Mouse (Mus musculus): ENCODE results near the gene Trpm8. TPM values are rescaled to one million over a fixed set of nuclear protein-coding genes. Genes with fewer than 3 reads are reported as not detected.

Trpm8 gene
- total RNA-seq, 1 experiment from 2014 or later: not detected

DNA sequence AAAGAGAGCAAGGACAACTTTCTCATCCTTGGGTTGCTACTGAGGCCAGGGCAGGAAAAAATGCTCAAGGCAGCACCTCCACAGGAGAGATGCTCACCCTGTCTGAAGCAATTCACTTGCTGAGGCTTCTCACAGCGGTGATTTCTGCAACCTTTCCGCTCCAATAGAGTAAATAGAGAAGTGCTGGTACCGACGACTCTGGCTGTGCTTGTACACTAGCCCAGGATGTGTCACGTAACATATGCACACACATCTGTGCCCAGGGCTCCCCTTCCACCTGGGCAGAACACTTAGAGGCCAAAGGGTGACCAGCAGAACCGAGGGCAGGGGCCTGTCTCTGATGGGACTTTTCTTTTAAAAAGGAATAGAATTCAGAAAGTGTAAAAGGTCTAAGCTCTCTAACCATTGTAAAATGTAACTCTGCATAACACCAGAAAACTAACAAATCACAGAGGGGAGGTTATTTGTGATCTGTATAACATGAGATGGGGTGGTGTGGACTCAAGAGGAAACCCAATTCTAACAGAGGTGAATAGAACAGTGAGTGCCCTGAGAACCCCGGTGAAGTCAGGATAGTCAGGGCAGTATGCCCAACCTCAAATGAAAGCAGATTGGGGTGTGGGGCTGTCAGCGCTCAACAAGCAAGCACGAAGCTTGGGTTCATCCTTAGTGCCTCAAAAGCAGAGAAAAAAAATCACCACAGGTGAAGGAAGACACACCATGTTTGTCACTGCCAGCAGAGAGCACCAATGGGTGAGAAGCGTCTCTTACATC lies 16.7 kb upstream of the Trpm8 start:
- peak; percentile 31 for ATAC-seq (ENCODE audit: extremely low read depth, insufficient number of reproducible peaks, low FRiP score, poor library complexity, severe bottlenecking)

DNA sequence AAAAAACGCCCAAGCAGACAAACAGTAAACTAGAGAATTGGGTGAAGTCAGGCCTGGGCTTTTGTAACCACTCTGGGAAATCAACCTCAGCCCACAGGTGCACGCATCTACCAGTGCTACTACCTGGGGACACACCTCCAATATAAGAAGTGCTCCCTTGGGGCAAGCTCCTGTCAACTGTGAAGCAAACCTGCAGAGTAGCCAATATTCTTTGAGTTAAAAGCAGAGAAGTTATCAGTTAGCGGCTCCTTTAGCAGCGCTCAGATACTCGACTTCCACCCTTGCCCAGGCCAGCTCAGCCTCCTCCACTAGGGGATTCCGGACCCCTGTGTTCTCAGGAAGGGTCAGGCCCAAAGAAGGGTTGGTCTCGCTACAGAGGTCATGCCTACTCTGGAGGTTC lies 15.8 kb upstream of the Trpm8 start:
- no peak for ATAC-seq (ENCODE audit: extremely low read depth, insufficient number of reproducible peaks, low FRiP score, poor library complexity, severe bottlenecking)

DNA sequence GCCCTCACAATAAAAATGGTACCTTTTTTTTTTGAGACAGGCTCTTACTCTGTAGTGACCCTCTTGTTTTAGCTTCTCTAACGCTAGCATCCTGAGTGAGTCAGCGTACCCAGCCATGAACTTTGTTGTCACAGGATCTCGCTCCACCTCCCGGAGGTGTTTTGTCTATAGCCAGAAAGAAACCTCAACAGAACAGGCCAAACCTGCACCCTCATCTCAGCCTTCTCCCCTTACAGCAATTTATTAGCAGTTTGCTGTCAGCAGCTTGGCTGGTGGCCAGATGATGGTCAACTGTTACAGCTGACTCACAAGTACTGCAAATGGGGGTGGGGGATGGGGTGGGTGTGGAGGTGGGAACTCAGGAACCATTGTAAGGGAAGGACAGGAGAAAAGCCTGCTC lies 15.2 kb upstream of the Trpm8 start:
- peak; percentile 10 for ATAC-seq (ENCODE audit: extremely low read depth, insufficient number of reproducible peaks, low FRiP score, poor library complexity, severe bottlenecking)

DNA sequence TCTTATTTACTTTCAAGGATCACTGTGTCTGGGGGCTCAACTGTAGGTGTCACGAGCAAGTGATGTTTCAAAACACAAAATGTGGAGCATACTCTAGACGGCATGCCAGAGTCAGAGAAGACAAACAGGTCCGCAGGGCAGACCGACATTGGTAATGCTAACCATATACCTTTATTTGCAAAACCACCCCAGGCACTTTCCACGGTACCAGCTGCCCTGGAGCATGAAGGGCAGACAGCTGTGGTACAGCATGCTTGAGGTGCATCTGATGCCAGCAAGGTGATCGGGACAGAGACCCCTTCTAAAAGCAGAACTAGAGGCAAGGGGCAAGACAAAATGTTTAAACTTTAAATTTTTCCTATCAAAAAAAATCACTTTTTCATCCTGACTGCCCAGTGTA lies 14.5 kb upstream of the Trpm8 start:
- no peak for ATAC-seq (ENCODE audit: extremely low read depth, insufficient number of reproducible peaks, low FRiP score, poor library complexity, severe bottlenecking)

DNA sequence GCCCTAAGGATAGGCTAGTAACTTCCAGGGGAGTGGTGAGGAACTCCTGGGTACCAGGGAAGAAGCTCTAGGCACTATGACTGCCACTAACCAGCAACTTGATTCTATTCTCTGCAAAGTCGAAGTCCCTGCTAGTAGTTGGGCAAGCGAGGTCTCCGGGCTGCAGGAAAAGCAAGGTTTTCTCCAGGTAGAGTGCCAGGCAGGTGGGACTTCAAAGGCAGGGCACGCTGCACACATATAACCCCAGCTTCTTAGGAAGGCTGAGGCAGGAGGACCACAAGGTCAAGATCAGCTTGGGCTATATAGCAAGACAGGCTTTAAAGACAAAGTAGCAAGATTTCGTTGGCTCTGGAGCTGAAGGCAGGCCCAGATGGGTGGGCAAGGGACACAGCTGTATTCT lies 13.7 kb upstream of the Trpm8 start:
- ATAC-seq (ENCODE audit: extremely low read depth, insufficient number of reproducible peaks, low FRiP score, poor library complexity, severe bottlenecking): no peak

DNA sequence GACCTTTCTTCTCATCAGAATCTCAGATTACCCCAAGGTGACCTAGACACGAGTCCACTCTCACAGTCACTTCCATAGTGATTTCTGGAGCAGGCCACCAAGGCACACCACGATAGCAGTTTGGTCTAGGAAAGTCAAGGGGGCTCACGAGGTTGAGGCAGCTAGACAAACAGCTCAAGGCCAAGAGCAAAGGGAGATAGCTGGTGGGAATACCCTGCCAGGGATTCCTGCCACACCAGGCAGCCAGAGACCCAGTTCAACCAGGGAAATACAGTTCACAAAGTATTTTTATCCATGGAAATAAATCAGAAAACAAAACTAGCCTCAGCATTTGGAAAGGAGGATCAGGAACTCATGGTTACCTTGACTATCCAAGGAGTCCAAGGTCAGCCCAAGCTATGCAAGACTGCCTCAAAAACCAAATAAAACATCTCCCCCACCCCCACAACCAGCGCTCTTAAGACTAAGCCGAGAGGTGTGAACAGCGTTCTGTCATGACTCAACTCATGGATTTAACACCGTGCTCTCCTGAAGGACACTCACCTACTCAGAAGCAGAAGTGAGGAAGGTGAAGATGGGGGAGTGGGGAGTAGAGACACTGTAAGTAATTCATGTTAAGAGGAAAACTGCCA lies 13.1 kb upstream of the Trpm8 start:
- no peak for ATAC-seq (ENCODE audit: extremely low read depth, insufficient number of reproducible peaks, low FRiP score, poor library complexity, severe bottlenecking)

DNA sequence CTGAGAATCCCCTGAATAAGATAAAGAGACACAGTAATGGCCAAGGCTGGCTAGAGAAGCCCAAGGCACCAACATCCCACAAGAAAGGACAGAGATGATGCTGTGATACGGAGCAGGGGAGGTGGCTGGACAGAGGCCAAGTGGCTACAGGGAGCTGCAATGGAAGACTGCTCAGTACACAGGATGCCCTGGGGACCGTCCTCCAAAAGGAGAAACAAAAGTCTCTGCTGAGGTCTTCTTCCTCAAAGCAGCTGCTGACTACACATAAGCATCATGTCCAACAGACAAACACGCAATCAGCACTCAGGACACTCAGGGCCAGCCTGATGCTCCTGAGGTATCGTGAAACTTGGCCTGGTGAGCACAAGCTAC lies 12.6 kb upstream of the Trpm8 start:
- no peak for ATAC-seq (ENCODE audit: extremely low read depth, insufficient number of reproducible peaks, low FRiP score, poor library complexity, severe bottlenecking)

DNA sequence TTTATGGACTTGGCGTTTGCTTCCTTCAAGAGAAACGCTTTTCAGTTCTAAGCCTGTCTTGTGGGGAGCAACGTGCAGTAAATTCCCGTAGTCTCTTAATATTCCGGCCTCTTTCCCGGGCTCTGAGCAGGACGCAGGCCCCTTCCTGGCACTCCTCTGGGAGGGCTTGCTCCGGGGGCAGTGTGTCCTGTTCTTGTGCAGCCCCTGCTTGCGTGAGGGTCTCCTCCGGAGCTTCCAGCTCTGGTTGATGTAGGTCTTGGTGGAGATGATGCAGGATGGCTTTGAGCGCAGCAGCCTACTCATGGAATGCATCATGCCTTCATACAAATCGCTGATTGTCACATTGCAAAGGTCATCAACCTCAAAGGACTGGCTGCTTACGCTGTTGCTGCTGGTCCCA lies 11.3 kb upstream of the Trpm8 start:
- ATAC-seq (ENCODE audit: extremely low read depth, insufficient number of reproducible peaks, low FRiP score, poor library complexity, severe bottlenecking): no peak

DNA sequence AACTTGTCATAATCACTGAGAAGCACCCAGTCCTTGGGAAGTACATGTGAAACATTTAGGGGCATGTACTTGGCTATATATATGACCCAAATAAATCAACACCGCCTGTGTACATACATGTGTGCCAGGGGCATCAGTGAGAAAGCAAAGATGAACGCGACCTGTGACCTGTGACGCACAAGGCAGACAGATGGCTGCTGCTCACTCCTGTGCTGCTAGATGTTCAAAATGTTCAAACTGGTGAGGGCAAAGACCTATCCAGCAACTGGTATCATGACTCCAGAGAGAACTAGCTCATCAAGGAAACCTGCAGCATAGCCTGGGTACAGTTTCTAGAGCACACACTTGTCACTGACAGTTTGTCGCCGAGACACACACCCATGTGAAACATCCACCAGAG lies 10.0 kb upstream of the Trpm8 start:
- ATAC-seq (ENCODE audit: extremely low read depth, insufficient number of reproducible peaks, low FRiP score, poor library complexity, severe bottlenecking): no peak

DNA sequence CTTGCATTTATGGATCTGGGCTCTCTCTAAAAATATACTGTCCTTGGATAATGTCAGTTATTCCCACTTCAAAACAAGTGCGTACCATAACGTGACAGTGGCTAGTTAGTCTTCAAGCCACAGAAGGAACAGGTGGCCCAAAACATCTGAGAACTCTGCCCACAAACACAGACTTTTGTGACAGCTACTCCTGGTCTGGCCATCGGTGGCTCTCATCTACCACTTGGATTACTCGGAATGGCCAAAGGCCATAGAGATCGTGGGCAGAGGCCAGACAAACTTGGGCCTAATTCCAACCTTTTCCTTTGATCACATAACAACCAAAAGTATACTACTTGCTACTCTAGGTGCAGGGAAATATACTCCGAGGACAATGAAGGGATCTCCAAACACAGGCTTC lies 9.4 kb upstream of the Trpm8 start:
- no peak for ATAC-seq (ENCODE audit: extremely low read depth, insufficient number of reproducible peaks, low FRiP score, poor library complexity, severe bottlenecking)

DNA sequence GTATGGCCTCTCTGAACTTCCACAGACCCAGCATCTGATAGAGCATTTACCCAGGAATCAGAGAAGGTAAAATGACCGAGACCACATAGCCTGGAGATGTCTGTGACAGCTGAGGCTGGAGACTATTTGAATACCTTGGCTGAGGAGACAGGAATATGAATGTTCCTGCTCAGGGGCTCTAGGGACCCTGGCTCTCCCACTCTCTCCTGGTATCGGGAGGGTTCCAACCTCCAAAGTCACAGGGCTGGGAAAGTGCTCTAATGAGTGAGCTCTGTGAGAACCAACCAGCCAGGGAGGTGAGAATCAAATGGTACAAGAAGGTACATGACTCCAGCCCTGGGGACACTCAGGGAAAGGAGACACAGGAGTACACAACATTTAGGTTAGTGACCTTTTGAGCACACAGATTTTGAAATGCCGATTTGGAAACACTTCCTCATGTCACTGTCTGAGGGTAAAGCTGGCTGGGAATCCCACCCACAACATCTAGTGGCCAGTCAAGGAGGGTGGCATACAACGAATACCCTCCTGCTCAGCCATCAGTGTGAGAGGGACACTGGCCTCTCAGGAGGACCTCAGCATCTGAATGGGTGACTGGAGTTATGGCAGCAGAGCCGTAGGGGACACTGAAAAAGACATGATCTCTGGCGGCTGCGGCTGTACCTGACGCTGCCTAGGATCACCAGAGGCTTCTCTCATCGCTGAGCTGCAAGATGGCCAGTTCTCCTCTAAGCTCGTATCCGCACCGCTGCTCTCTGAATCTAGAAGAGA lies 7.7 kb upstream of the Trpm8 start:
- ATAC-seq (ENCODE audit: extremely low read depth, insufficient number of reproducible peaks, low FRiP score, poor library complexity, severe bottlenecking): peak; percentile 1; the same call in 1 of the 2 replicates

DNA sequence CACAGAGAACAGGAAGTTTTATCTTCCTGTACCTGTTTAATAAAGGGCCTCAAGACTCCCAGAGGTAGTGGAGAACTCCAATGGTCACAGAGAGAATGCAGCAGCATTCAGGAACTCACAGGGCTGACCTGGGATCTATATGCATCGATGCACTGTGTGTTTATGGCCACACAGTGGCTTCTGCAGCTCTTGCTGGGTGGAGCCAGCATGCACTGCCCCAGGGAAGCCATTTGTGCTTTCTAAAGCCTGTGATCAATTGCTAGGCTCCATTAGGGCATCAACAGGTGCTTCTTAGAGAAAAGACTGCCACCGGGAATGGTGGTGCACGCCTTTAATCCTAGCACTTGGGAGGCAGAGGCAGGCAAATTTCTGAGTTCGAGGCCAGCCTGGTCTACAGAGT lies 4.6 kb upstream of the Trpm8 start:
- ATAC-seq (ENCODE audit: extremely low read depth, insufficient number of reproducible peaks, low FRiP score, poor library complexity, severe bottlenecking): no peak

DNA sequence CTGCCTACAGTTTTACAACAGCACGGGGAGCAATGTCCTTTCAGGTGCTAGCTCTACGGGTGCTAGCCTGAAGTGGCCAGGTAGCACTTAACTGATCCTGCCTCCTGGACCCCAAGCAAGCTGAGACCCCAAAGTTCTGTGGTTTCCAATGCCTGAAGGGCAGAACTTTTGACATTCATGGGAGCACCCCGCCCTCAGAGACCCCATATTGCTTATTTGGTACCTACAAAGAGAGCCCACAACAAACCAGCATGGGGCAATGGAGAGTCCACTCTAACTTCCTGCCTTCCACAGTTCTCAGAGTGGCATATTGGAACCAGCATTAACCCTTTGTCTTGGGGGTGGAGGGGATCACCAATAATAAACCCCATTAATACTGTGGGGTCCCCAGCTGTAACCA lies 4.1 kb upstream of the Trpm8 start:
- no peak for ATAC-seq (ENCODE audit: extremely low read depth, insufficient number of reproducible peaks, low FRiP score, poor library complexity, severe bottlenecking)

DNA sequence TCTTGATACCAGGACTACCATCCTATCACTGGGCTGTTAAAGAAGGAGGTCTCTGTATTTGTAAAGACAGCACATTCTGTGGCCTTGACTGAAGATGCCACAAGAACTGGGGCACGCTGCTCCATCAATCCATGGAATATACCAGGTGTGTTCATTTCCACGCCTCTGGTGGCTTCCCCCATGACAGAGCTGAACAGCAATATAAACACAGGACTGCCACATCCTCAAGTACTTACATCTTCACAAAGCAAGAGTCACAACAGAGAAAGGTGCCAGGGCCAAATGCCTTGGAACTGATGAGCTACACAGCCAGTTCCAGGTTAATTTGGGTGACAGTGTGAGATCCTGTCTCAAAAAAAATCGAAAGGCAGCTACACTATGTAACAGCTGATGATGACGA lies 3.6 kb upstream of the Trpm8 start:
- no peak for ATAC-seq (ENCODE audit: extremely low read depth, insufficient number of reproducible peaks, low FRiP score, poor library complexity, severe bottlenecking)

DNA sequence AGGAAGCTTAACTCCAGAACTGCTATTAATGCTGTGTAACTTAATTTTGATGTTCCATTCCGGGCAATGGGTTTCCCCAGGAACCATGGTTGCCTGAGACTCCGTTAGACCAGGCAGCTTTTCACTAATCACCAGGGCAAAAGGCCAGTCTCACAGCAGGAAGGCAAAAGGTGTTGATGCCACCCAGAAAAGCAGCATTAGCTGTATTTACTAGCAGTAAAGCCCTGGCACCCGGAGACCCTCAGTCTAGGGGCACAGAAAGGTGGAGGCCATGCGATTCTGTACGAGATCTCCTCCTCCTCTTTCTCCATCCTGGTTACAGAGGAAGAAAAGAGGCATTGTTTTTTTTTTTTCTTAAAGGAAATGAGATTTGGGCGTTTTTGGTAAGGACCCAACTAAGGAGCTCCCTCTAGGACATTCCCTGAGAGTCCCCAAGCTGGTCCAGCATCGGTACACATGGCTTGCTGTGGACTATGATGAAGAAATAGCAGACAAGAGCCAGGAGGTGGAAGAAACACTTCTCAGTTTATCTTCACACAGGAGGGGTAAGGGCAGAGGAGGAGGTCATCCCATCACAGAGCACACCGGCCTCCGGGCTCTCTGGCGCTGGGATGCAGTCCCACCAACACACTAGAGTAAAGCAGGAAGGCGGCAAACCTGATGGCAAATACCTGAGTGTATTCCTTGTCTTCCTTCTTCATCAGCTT lies 2.9 kb upstream of the Trpm8 start:
- ATAC-seq (ENCODE audit: extremely low read depth, insufficient number of reproducible peaks, low FRiP score, poor library complexity, severe bottlenecking): no peak

DNA sequence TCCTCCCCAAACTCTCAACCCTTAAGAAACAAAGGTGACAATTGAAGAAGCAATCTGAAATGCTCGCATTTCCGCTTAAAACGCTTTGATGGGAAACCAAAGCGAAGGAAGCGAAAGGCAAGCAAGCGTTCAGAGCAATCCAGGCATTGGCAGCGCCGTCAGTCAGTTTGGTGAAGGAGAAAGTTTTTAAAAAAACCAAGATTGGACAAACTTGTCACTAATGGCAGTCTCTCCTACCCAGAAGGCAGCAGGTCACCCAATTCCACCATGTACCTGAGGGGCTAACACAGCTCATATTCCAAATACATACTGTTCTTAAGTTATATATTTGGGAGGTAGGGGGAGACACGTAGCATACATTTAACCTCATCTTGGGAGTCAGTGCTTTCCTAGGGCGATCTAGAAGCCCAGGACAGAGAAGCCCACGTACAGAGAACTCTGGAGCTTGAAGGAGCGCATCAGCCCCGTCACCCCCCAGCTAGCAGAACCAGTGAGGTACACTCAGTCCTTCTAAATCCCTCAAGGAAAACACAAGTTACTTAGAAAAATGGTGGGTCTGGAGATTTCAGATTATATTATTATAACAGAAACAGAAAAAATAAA lies 2.3 kb upstream of the Trpm8 start:
- no peak for ATAC-seq (ENCODE audit: extremely low read depth, insufficient number of reproducible peaks, low FRiP score, poor library complexity, severe bottlenecking)

DNA sequence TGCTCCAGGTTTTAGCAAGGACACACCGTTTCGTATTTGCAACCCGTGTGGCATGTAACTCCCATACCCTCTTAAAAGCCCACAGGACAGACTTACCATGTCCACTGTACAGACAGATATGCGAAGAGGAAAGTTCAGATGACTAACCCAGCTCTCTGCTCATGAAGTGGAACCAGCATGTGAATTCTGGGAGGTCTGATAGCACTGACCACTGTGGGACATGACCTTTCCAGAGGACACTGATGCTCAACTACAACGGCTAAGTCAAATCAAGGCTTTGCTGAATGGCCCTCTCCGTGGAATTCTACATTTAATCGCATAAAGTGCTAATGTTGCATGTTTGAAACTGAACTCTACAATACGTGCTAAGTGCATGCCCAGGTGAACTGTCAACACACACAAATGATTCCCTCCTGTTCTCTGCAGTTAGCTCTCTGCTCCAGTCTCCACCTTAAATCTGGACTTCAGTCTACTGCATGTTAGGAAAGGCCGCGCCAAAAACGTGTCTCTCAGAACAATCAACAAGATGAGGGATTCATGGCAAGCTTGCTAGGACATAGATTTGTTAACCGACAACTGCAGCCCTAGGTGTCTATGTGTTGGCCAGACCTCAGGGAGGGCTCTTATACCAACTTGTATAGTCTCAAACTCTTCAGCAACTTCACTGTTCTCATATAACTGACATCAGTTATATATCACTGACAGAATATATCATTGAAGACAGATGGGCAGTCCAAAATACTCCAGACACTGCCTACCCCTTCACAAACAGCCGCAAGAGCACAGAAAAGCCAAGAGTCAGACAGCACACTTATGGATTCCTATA lies 1.6 kb upstream of the Trpm8 start:
- no peak for ATAC-seq (ENCODE audit: extremely low read depth, insufficient number of reproducible peaks, low FRiP score, poor library complexity, severe bottlenecking)

DNA sequence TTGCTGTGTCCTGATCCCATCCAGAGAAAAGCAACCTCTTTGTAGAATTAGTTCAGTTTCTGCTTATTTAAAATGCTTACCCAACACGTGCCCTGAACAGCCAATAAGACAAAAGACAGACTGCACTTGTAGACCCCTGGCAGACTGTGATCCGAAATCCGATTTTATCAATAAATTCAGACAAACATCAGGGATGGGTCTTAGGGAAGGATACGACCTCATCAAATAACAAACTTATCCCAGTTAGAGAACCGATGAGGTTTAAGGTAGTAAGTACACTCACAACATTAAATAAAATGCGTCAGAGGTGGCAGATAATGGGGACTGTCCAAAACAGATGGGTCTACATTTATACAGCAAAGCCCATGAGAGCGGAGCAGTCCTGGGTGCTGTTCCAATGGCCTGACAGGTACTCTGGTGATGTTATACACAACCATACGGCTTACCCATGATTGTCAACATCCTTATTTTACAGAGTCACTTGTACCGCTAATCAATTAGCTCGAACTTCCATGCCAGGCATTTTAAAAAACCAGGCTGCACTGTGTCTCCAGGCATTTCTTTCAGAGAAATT lies 850 bp upstream of the Trpm8 start:
- 0 out of 2 replicates have a peak, but pooled peaks have one; percentile 5 for ATAC-seq (ENCODE audit: extremely low read depth, insufficient number of reproducible peaks, low FRiP score, poor library complexity, severe bottlenecking)
